Mouse (Mus musculus) embryonic facial prominence, embryonic 15.5 days (tissue): ENCODE results near the gene Alox12. TPM values are rescaled to one million over a fixed set of nuclear protein-coding genes. Genes with fewer than 3 reads are reported as not detected.

ENCODE experiments used
- ATAC-seq: fragments of 200-750 bp; cut with Nextera tagmentation; 2 replicates; pipeline ENCODE4 v1.8.0; 2017; ENCODE audit warnings: low read depth, moderate TSS enrichment; ENCODE audit not compliant: insufficient number of reproducible peaks, low FRiP score, low TSS enrichment
- H3K27ac ChIP-seq: fragments of 300-500 bp; sonication (generic); replicated peaks from 2 replicates; pipeline ENCODE4 v1.5.1; 2015; ENCODE audit warnings: mild to moderate bottlenecking, inconsistent platforms
- H3K27me3 ChIP-seq: fragments of 300-500 bp; sonication (generic); 2 replicates; pipeline ENCODE4 v1.6.1; 2015; ENCODE audit warnings: inconsistent platforms
- H3K36me3 ChIP-seq: fragments of 300-500 bp; sonication (generic); 2 replicates; pipeline ENCODE4 v1.6.1; 2015; ENCODE audit warnings: mild to moderate bottlenecking, inconsistent platforms
- H3K4me1 ChIP-seq: fragments of 300-500 bp; sonication (generic); 2 replicates; pipeline ENCODE4 v1.6.1; 2015; ENCODE audit warnings: inconsistent platforms
- H3K4me2 ChIP-seq: fragments of 300-500 bp; sonication (generic); replicated peaks from 2 replicates; pipeline ENCODE4 v1.6.1; 2015; ENCODE audit warnings: mild to moderate bottlenecking, inconsistent platforms
- H3K4me3 ChIP-seq: fragments of 300-500 bp; sonication (generic); replicated peaks from 2 replicates; pipeline ENCODE4 v1.5.1; 2015; ENCODE audit warnings: mild to moderate bottlenecking, inconsistent platforms
- H3K9ac ChIP-seq: fragments of 300-500 bp; sonication (generic); 2 replicates; pipeline ENCODE4 v1.6.1; 2015; ENCODE audit warnings: inconsistent platforms
- H3K9me3 ChIP-seq: fragments of 300-500 bp; sonication (generic); replicated peaks from 2 replicates; pipeline ENCODE4 v1.6.1; 2016; ENCODE audit warnings: inconsistent platforms
- WGBS: fragments of 180-500 bp; shearing (Covaris S2); methylation state at CpG from one replicate; pipeline ENCODE4 v1.1.7; 2015; 5-methylcytosine and 5-hydroxymethylcytosine counted together
- polyA plus RNA-seq: library from polyadenylated mRNA; unstranded; fragments of >200 nt; fragmentation: Nextera tagmentation; extraction: Ambion mirVana; gene quantifications from 2 replicates; pipeline ENCODE4 v1.2.1, GENCODE M21; 2015

Gene Alox12
- polyA plus RNA-seq, 1 experiment from 2014 or later = 17.6 TPM

DNA sequence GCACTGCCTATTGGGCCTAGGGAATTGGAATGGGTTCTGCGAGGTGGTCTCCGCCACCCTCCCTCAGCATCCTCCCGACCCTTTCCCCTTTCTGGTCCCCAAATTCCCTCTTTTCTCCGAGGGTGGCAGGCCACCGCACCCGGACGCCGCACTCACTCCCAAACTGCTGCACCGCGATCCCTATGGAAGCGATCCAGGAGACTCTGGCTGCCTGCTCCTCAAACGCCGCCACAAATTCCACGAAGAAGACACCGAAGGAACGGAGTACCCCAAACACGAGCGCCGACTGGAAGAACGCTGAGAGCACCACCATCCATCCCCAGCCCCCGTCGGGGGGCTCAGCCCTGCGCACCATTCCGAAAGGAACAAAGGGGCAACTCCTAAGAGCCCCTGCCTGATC, 34.8 kb downstream of the Alox12 start:
- no peaks in the 10 kb centered on the region for H3K9me3 ChIP-seq
- 0 out of 2 replicates have a peak, but pooled peaks cover 8% of the 10 kb centered on the region for H3K36me3 ChIP-seq
- H3K27me3 ChIP-seq = peaks cover 38% of the 10 kb centered on the region
- peaks cover 30% of the 10 kb centered on the region for H3K4me1 ChIP-seq
- peak overlapping the region; percentile 76 for H3K4me2 ChIP-seq
- no peak for ATAC-seq
- H3K9ac ChIP-seq = peak overlapping the region; percentile 41
- 2% methylated on average over 24 of the region's 24 CpGs for WGBS
- H3K27ac ChIP-seq = peak overlapping the region; percentile 87
- peak overlapping the region; percentile 51 for H3K4me3 ChIP-seq

DNA sequence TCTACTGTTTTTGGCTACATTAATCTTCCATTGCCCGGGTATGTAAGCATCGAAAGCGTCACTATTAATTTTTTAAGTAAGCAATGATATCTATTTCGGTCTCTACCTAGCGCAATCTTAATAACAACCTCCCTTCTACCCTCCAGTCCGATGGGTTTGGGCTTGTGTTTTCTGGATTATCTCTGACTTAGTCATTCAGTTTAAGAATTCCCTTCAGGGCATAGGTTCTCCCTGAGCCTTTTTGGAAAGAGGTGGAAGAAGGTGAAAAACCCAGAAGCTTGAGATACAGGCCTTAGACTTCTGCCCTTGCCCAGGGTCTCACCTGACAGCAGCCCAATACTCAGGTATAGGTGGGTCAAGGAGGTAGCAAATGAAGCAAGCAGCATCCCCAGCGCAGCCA, 35.3 kb downstream of the Alox12 start:
- Histone ChIP-seq H3K9ac (peak overlapping the region; percentile 41; the same call in 1 of the 2 replicates), H3K4me3 (peak overlapping the region; percentile 51), H3K27me3 (peaks cover 38% of the 10 kb centered on the region), H3K4me2 (peak overlapping the region; percentile 76), H3K27ac (peak overlapping the region; percentile 87; the same call in 1 of the 2 replicates), H3K4me1 (peaks cover 34% of the 10 kb centered on the region), H3K36me3 (0 out of 2 replicates have a peak, but pooled peaks cover 8% of the 10 kb centered on the region), H3K9me3 (no peaks in the 10 kb centered on the region)
- no peak for ATAC-seq
- 43% methylated on average over 7 of the region's 7 CpGs for WGBS

DNA sequence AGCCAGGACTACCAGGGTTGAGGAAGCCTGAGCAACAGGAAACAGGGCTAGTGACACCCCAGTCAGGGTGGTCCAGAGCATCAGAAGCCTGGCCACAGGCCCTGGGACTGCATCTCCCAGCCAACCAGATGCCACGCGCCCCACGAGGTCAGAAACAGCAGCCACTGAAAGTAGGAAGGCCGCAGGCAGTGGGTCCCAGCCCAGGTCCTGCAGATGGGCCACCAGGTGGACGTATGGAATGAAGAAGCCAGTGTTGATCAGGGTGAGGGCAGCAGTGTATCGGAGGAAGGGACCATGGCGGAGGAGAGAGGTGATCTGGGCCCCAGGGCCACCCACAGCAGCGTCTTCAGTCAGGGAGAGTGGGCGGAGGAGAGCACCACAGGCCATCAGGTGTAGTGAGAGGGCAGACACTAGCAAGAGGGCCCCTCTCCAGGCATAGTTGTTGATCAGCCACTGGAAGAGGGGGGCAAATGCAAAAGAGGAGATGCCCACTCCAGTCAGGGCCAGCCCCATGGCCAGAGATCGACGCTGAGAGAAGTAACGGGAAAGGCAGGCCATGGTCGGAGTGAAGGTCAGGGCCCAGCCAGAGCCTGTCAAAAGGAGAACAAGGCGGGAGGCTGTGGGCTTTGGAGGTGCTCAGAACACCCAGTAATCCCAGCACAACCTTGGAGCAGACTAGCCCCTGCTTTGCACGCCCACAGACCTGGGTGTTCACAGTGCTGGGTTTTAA, 36.2 kb downstream of the Alox12 start:
- ATAC-seq = no peak
- H3K27ac ChIP-seq = no peak overlapping the region
- no peak overlapping the region for H3K9ac ChIP-seq
- peak overlapping the region; percentile 76 for H3K4me2 ChIP-seq
- 87% methylated on average over 15 of the region's 15 CpGs for WGBS
- 0 out of 2 replicates have a peak, but pooled peaks cover 8% of the 10 kb centered on the region for H3K36me3 ChIP-seq
- no peaks in the 10 kb centered on the region for H3K9me3 ChIP-seq
- peaks cover 44% of the 10 kb centered on the region for H3K4me1 ChIP-seq
- H3K27me3 ChIP-seq = peaks cover 39% of the 10 kb centered on the region
- peak overlapping the region; percentile 51 for H3K4me3 ChIP-seq

DNA sequence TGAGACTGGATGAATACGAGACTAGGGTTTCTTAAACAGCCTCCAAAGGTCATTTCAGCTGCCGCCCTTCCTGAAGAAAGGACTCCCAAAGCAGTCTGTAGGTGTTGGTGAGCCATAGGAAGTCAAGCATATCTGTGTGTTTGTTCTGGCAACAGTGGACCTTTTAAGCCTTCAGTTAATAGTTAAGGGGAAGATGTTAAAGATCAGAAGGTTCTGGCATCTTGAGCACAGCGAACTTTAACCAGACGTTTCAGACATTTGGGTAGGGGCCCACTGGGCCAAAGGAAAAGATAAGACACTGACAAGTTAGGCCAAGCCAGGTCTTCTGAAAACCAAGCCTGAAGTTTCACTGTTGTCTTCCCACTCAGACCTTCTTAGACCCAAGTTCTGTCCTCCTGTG, 37.1 kb downstream of the Alox12 start:
- no peak overlapping the region for H3K4me2 ChIP-seq
- WGBS = 80% methylated on average over 4 of the region's 4 CpGs
- H3K27ac ChIP-seq = no peak overlapping the region
- peaks cover 48% of the 10 kb centered on the region for H3K4me1 ChIP-seq
- H3K9me3 ChIP-seq = no peaks in the 10 kb centered on the region
- no peak overlapping the region for H3K4me3 ChIP-seq
- H3K9ac ChIP-seq = no peak overlapping the region
- H3K36me3 ChIP-seq = 0 out of 2 replicates have a peak, but pooled peaks cover 8% of the 10 kb centered on the region
- no peak for ATAC-seq
- peaks cover 45% of the 10 kb centered on the region for H3K27me3 ChIP-seq

DNA sequence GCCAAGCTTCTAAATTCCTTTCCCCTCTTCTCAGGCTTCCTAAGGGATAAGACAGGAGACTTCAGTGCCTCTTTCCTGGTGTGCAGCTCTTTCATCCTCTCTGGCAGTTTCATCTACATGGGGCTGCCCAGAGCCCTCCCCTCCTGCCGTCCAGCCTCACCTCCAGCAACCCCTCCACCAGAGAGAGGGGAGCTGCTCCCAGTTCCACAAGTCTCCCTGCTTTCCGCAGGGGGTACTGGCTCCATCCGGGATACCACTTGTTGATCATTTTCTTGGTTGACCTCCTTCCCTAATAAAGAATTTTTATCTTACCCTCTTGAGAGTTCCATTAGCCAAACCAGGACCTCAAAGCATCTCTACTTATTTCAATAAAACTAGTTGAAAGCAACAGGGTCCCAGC, 39.0 kb downstream of the Alox12 start:
- no peak overlapping the region for H3K9ac ChIP-seq
- 0 out of 2 replicates have a peak, but pooled peaks cover 8% of the 10 kb centered on the region for H3K36me3 ChIP-seq
- WGBS = 65% methylated on average over 3 of the region's 3 CpGs
- H3K9me3 ChIP-seq = no peaks in the 10 kb centered on the region
- peaks cover 58% of the 10 kb centered on the region for H3K27me3 ChIP-seq
- no peak for ATAC-seq
- no peak overlapping the region for H3K4me3 ChIP-seq
- peaks cover 41% of the 10 kb centered on the region for H3K4me1 ChIP-seq
- no peak overlapping the region for H3K27ac ChIP-seq
- H3K4me2 ChIP-seq = no peak overlapping the region

DNA sequence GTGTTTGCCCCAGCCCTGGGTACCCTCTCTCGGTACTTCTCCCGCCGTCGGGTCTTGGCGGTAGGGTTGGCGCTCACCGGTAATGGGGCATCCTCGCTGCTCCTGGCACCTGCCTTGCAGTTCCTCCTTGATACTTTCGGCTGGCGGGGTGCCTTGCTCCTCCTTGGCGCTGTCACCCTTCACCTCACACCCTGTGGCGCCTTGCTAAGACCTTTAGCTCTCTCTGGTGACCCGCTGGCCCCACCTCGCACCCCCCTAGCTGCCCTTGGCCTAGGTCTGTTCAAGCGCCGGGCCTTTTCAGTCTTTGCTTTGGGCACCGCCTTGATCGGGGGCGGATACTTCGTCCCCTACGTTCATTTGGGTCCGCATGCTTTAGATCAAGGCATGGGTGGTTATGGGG, 39.9 kb downstream of the Alox12 start:
- peaks cover 58% of the 10 kb centered on the region for H3K27me3 ChIP-seq
- 0 out of 2 replicates have a peak, but pooled peaks cover 8% of the 10 kb centered on the region for H3K36me3 ChIP-seq
- peaks cover 37% of the 10 kb centered on the region for H3K4me1 ChIP-seq
- H3K27ac ChIP-seq = no peak overlapping the region
- no peak overlapping the region for H3K4me2 ChIP-seq
- no peaks in the 10 kb centered on the region for H3K9me3 ChIP-seq
- H3K4me3 ChIP-seq = peak overlapping the region; percentile 40; the same call in 1 of the 2 replicates
- ATAC-seq = no peak
- WGBS = 11% methylated on average over 22 of the region's 22 CpGs
- H3K9ac ChIP-seq = no peak overlapping the region

DNA sequence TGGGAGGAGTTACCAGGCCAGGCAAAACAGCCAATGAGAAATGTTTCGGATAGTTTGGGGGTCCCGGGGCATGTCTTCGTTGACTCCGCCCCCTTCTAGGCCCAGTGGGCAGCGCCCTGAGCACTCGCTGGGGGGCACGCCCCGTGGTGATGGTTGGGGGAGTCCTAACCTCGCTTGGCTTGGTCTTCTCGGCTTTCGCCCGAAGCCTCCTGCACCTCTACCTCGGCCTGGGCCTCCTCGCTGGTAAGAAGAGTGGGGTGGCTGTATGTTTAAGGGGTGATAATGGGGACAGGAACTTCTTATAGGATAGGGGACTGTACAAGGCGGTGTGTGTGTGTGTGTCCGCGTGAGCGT, 40.3 kb downstream of the Alox12 start:
- no peak overlapping the region for H3K9ac ChIP-seq
- no peak for ATAC-seq

DNA sequence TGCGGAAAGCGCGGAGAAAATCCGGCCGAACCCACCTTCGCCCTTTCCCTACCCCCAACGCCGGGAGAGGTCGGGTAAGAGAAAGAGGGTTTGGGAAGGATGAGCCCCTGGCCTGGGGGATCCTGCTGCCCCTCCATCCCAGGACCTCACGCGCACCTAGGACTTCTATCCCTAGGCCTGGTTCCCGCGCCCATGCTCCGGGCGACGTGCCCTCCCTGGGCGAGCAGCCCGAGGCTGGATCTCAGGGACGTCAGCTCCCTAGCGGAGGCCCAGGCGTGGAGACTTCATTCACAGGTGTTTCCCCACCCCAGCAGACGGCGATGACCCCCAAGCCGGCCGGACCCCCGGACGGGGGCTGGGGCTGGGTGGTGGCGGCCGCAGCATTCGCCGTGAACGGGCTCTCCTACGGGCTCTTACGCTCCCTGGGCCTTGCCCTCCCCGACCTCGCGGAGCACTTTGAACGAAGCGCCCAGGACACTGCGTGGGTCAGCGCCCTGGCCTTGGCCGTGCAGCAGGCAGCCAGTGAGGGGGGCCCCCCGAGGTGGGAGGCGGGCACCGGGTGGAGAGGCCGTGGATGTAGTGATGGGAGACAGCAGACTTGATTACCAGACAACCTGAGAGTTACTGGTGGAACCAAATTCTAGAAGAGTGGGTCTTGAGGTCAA, 40.8 kb downstream of the Alox12 start:
- peaks cover 58% of the 10 kb centered on the region for H3K27me3 ChIP-seq
- peak overlapping the region; percentile 26; the same call in 1 of the 2 replicates for H3K9ac ChIP-seq
- no peaks in the 10 kb centered on the region for H3K9me3 ChIP-seq
- H3K4me3 ChIP-seq = peak overlapping the region; percentile 40
- H3K4me2 ChIP-seq = peak overlapping the region; percentile 77
- under 1% methylated on average over 46 of the region's 46 CpGs for WGBS
- H3K27ac ChIP-seq = no peak overlapping the region
- 0 out of 2 replicates have a peak, but pooled peaks cover 8% of the 10 kb centered on the region for H3K36me3 ChIP-seq
- peaks cover 32% of the 10 kb centered on the region for H3K4me1 ChIP-seq
- no peak for ATAC-seq

More for the DNA sequence above, 40.3 kb downstream of the Alox12 start:
- peak overlapping the region; percentile 40 for H3K4me3 ChIP-seq
- 5% methylated on average over 18 of the region's 18 CpGs for WGBS
- peak overlapping the region; percentile 77 for H3K4me2 ChIP-seq
- H3K36me3 ChIP-seq = 0 out of 2 replicates have a peak, but pooled peaks cover 8% of the 10 kb centered on the region
- no peaks in the 10 kb centered on the region for H3K9me3 ChIP-seq
- no peak overlapping the region for H3K27ac ChIP-seq
- peaks cover 58% of the 10 kb centered on the region for H3K27me3 ChIP-seq
- peaks cover 32% of the 10 kb centered on the region for H3K4me1 ChIP-seq

DNA sequence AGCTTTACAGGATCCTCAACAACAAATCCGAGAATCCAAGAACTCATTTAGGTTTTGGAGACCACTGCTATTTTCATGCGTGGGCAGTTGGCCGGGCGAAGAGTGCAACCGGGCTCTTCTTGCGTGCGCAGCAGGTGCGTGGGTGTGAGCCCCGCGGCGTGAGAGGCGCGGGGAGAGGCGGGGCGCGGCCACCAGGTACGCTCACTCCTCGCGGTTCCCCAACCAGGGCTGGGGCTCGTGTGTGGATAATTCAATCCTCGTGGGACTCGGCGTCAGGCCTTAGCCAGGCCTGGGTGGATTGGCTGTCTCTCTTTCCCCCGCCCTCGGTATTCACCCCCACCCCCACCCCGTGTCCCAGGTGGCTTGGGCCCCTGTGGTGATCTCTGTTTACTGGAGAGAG, 41.4 kb downstream of the Alox12 start:
- H3K4me2 ChIP-seq = peak overlapping the region; percentile 77
- no peak overlapping the region for H3K9ac ChIP-seq
- peak overlapping the region; percentile 40 for H3K4me3 ChIP-seq
- H3K36me3 ChIP-seq = 0 out of 2 replicates have a peak, but pooled peaks cover 8% of the 10 kb centered on the region
- H3K4me1 ChIP-seq = peaks cover 26% of the 10 kb centered on the region
- no peak overlapping the region for H3K27ac ChIP-seq
- H3K27me3 ChIP-seq = peaks cover 58% of the 10 kb centered on the region
- WGBS = 4% methylated on average over 26 of the region's 26 CpGs
- no peak for ATAC-seq
- H3K9me3 ChIP-seq = no peaks in the 10 kb centered on the region

DNA sequence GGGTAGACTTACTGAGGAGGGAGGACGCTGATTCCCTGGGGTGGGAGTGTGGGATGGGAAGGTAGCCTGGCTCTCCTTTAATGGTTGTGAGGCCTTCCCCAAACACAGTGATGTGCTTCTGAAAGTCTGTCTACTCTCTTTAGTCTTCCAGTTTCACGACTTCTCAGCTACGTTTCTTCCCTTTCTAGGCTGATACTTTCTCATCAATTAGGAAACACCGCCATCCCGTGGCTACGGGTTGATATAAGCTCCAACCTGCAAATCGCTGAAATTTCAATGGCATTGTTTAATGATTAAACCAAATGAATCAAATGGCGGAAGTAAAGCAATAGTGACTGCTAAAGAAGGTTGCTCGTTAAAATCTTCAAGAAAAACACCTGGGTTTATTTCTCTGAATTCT, 42.3 kb downstream of the Alox12 start:
- peaks cover 23% of the 10 kb centered on the region for H3K4me1 ChIP-seq
- no peaks in the 10 kb centered on the region for H3K9me3 ChIP-seq
- H3K4me2 ChIP-seq = no peak overlapping the region
- WGBS = 8% methylated on average over 9 of the region's 9 CpGs
- no peak overlapping the region for H3K4me3 ChIP-seq
- ATAC-seq = no peak
- H3K27ac ChIP-seq = no peak overlapping the region
- H3K9ac ChIP-seq = no peak overlapping the region
- 0 out of 2 replicates have a peak, but pooled peaks cover 8% of the 10 kb centered on the region for H3K36me3 ChIP-seq
- H3K27me3 ChIP-seq = peaks cover 58% of the 10 kb centered on the region

DNA sequence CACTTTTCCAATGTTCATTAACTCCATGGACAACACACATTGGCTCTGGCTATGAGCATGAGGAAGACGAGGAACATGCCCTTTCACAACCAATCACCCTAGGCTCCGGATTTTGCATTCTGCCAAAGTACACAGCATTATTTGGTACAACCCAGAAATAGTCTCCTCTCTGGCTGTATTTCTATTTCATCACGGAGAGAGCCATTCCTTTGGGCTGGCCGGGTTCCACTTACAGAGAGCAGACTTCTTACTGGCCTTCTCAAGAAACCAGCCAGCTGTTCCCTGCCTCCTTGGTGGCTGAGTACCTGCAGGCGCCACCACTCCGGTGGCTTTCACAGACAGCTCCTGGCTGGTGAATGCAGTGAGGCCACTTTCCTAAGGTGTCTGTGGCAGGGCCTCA, 42.7 kb downstream of the Alox12 start, which contains the start of gene Slc16a11:
TSS of gene Slc16a11 (plus strand) at position 330 of the 400 bp plus-strand sequence.
- Histone ChIP-seq H3K4me1 (peaks cover 23% of the 10 kb centered on the region), H3K36me3 (0 out of 2 replicates have a peak, but pooled peaks cover 6% of the 10 kb centered on the region), H3K9me3 (no peaks in the 10 kb centered on the region), H3K27me3 (peaks cover 56% of the 10 kb centered on the region), H3K9ac (no peak within 1 kb of the TSS), H3K27ac (no peak within 1 kb of the TSS), H3K4me2 (peak within 1 kb of the TSS; percentile 77), H3K4me3 (peak within 1 kb of the TSS; percentile 40; the same call in 1 of the 2 replicates)
- 54% methylated on average over 6 of the region's 6 CpGs for WGBS
- ATAC-seq = no peak
